8 mouse cellular contexts compared by ENCODE assay signal in the genomic region with DNA sequence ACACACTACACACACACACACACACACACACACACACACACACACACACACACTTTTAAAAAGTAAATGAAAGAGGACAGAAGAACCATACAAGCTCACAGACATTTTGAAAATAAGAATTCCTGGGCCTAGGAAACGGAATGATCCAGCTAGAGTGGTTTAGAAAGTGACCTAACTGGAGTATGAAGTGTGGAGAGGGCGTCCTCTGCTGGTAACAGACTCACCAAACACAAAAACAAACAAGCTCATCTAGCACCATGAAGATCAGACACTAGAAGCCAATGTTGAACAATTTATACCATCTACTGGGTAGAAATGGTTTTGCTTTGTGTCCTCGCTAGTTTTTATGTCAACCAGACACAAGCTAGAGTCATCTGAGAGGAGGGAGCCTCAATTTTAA. TPM values are rescaled to one million over a fixed set of nuclear protein-coding genes. Genes with fewer than 3 reads are reported as not detected.
A peak's percentile ranks its signal among the peaks of the same experiment; 100 is the strongest.
DNase-seq lines count a peak whose midpoint lies in the region; ATAC-seq and TF ChIP-seq lines count a peak whose summit lies in the region.

No protein-coding gene starts in this region.

- H3K4me3 ChIP-seq in forebrain, postnatal 0 days (ENCODE audit: low read depth, low read length): no peak overlapping the region
- H3K4me3 ChIP-seq in forebrain, embryonic 15.5 days: no peak overlapping the region
- no peak overlapping the region for H3K4me3 ChIP-seq in forebrain, embryonic 13.5 days

- ATAC-seq in forebrain, postnatal 0 days: no peak
- no peak for ATAC-seq in forebrain, embryonic 15.5 days (replicated peaks)
- ATAC-seq in forebrain, embryonic 13.5 days: no peak

- TF ChIP-seq CTCF in forebrain, postnatal 0 days (IDR thresholded peaks at IDR 0.05; ENCODE audit: low read depth): peak; percentile 66

- H3K36me3 ChIP-seq in forebrain, postnatal 0 days (ENCODE audit: insufficient read depth): no peaks in the 10 kb centered on the region
- H3K36me3 ChIP-seq in forebrain, embryonic 15.5 days: no peaks in the 10 kb centered on the region
- H3K36me3 ChIP-seq in forebrain, embryonic 13.5 days (ENCODE audit: poor library complexity, severe bottlenecking): no peaks in the 10 kb centered on the region

- H3K27ac ChIP-seq in forebrain, postnatal 0 days (ENCODE audit: low read depth, low read length): no peak overlapping the region
- no peak overlapping the region for H3K27ac ChIP-seq in forebrain, embryonic 15.5 days (replicated peaks)
- H3K27ac ChIP-seq in forebrain, embryonic 13.5 days: no peak overlapping the region

- no peaks in the 10 kb centered on the region for H3K9me3 ChIP-seq in forebrain, postnatal 0 days (ENCODE audit: low read length)
- no peaks in the 10 kb centered on the region for H3K9me3 ChIP-seq in forebrain, embryonic 15.5 days
- no peaks in the 10 kb centered on the region for H3K9me3 ChIP-seq in forebrain, embryonic 13.5 days (replicated peaks)

- H3K4me1 ChIP-seq in forebrain, postnatal 0 days (ENCODE audit: insufficient read depth): no peaks in the 10 kb centered on the region
- no peaks in the 10 kb centered on the region for H3K4me1 ChIP-seq in forebrain, embryonic 15.5 days
- no peaks in the 10 kb centered on the region for H3K4me1 ChIP-seq in forebrain, embryonic 13.5 days

- WGBS in forebrain, postnatal 0 days: 40% methylated on average over 3 of the region's 3 CpGs
- 42% methylated on average over 3 of the region's 3 CpGs for WGBS in forebrain, embryonic 15.5 days
- 38% methylated on average over 3 of the region's 3 CpGs for WGBS in forebrain, embryonic 13.5 days

- H3K27me3 ChIP-seq in forebrain, postnatal 0 days (ENCODE audit: insufficient read depth, low read length): no peaks in the 10 kb centered on the region
- no peaks in the 10 kb centered on the region for H3K27me3 ChIP-seq in forebrain, embryonic 15.5 days
- H3K27me3 ChIP-seq in forebrain, embryonic 13.5 days: no peaks in the 10 kb centered on the region

- H3K9ac ChIP-seq in forebrain, postnatal 0 days: no peak overlapping the region
- H3K9ac ChIP-seq in forebrain, embryonic 15.5 days (replicated peaks): no peak overlapping the region
- H3K9ac ChIP-seq in forebrain, embryonic 13.5 days: no peak overlapping the region

- no peak overlapping the region for H3K4me2 ChIP-seq in forebrain, postnatal 0 days (ENCODE audit: low read depth)
- H3K4me2 ChIP-seq in forebrain, embryonic 15.5 days (replicated peaks): no peak overlapping the region
- H3K4me2 ChIP-seq in forebrain, embryonic 13.5 days: no peak overlapping the region

- peak; percentile 30 for DNase-seq in forebrain, postnatal 0 days
- peak; percentile 15 for DNase-seq in ovary, postnatal 14 days (ENCODE audit: low spot score)
- DNase-seq in ovary, postnatal 36 days (ENCODE audit: low spot score): no peak
- peak; percentile 65 for DNase-seq in c-Kit-negative CD71-positive TER-119-positive erythroid progenitor cells, embryonic 14.5 days (ENCODE audit: low read depth, low spot score)
- peak; percentile 19 for DNase-seq in gastrocnemius, postnatal 10 days
- peak; percentile 56 for DNase-seq in lung, postnatal 36 days

RNA-seq across cellular contexts. Expression of a gene that starts 7.9 kb away (rescaled TPM):
- 2.6 and 2.7 TPM in 2 replicates for total RNA-seq in forebrain, postnatal 0 days (2014; rRNA removed)
- 0.83 and 0.84 TPM in 2 replicates for polyA plus RNA-seq in forebrain, postnatal 0 days (2015; fragmentation: Nextera tagmentation; extraction: Ambion mirVana)
- 0.49 and 0.79 TPM in 2 replicates for polyA plus RNA-seq in forebrain, embryonic 15.5 days (2015; fragmentation: Nextera tagmentation; extraction: Ambion mirVana)
- 1 to 10 TPM; 1.8 to 2.9 TPM for total RNA-seq in gastrocnemius, postnatal 10 days (2021)
- 0.50 and 0.74 TPM in 2 replicates for polyA plus RNA-seq in forebrain, embryonic 13.5 days (2015; fragmentation: Nextera tagmentation; extraction: Ambion mirVana)

RNA-seq across cellular contexts. Expression of a gene that starts 29.1 kb away (rescaled TPM):
- 41.7 and 51.8 TPM in 2 replicates for total RNA-seq in forebrain, postnatal 0 days (2014; rRNA removed)
- 56.2 and 83.1 TPM in 2 replicates for polyA plus RNA-seq in forebrain, postnatal 0 days (2015; fragmentation: Nextera tagmentation; extraction: Ambion mirVana)
- 75.1 and 77.5 TPM in 2 replicates for polyA plus RNA-seq in forebrain, embryonic 15.5 days (2015; fragmentation: Nextera tagmentation; extraction: Ambion mirVana)
- 10 to 100 TPM; 34.2 to 39.3 TPM for total RNA-seq in gastrocnemius, postnatal 10 days (2021)
- 73.5 and 78.1 TPM in 2 replicates for polyA plus RNA-seq in forebrain, embryonic 13.5 days (2015; fragmentation: Nextera tagmentation; extraction: Ambion mirVana)
